Mouse (Mus musculus) ES-E14 (cell line): Measurements from ENCODE around the gene App.

Source experiments
- HCFC1 ChIP-seq: IDR thresholded peaks from 2 replicates; pipeline ENCODE4 v1.6.1; 2012; ENCODE audit warnings: low read length, inconsistent platforms, borderline replicate concordance; ENCODE audit not compliant: insufficient read depth
- ZC3H11A ChIP-seq: IDR thresholded peaks from 2 replicates; pipeline ENCODE4 v1.6.1; 2012; ENCODE audit warnings: low read depth, mild to moderate bottlenecking, inconsistent platforms, low read length, borderline replicate concordance

- no peak for TF ChIP-seq ZC3H11A
- TF ChIP-seq HCFC1 = no peak
These were observed 201.8 kb downstream of the App start for GRCm38 (mm10) chr16:84971535-84972330.
